Mouse (Mus musculus) CH12.LX (cell line): ENCODE results near the gene Gstm1. TPM values are rescaled to one million over a fixed set of nuclear protein-coding genes. Genes with fewer than 3 reads are reported as not detected.
A peak's percentile ranks its signal among the peaks of the same experiment; 100 is the strongest.

Experiments
- DNase-seq: peaks from one replicate; pipeline ENCODE4 v3.0.0-alpha.2; 2013; ENCODE audit errors: extremely low read depth
- H3K27ac ChIP-seq: 2 replicates; pipeline ENCODE4 v1.5.1; 2012; ENCODE audit warnings: low read depth, mild to moderate bottlenecking, control low read depth, moderate library complexity; ENCODE audit not compliant: insufficient read depth
- H3K27me3 ChIP-seq: replicated peaks from 2 replicates; pipeline ENCODE3; 2012; ENCODE audit warnings: inconsistent platforms
- H3K36me3 ChIP-seq, 2 experiments: replicated peaks in 1 of 2; 2 replicates each; pipeline versions ENCODE3 to v1.6.1; 2012; ENCODE audit warnings: inconsistent platforms in 1 of 2, low read length in 1 of 2, mild to moderate bottlenecking in 1 of 2, mixed read lengths in 1 of 2, moderate library complexity in 1 of 2; ENCODE audit not compliant: control insufficient read depth in 1 of 2, insufficient read depth in 1 of 2
- H3K4me1 ChIP-seq, 2 experiments: 2 replicates each; pipeline ENCODE4 v1.6.1; 2012; ENCODE audit warnings: inconsistent platforms in 1 of 2, moderate library complexity in 1 of 2; ENCODE audit not compliant: insufficient read depth in 2 of 2, control insufficient read depth in 1 of 2
- H3K4me2 ChIP-seq: 2 replicates; pipeline ENCODE4 v1.6.1; 2012; ENCODE audit warnings: low read depth, mild to moderate bottlenecking, control low read depth; ENCODE audit not compliant: poor library complexity, insufficient read depth, severe bottlenecking
- H3K4me3 ChIP-seq, 3 experiments: fragments of 150-350 bp in 1 of 3; sonication (generic) in 1 of 3; replicated peaks in 1 of 3; 2 replicates each; pipeline versions ENCODE3 to v1.5.1; 2011 to 2012; ENCODE audit warnings: low read depth in 2 of 3, low read length in 2 of 3, mild to moderate bottlenecking in 2 of 3, moderate library complexity in 2 of 3, control low read depth in 1 of 3, improper control_type of control experiment in 1 of 3, inconsistent platforms in 1 of 3, mixed read lengths in 1 of 3; ENCODE audit not compliant: poor library complexity in 1 of 3
- H3K79me2 ChIP-seq: replicated peaks from 2 replicates; pipeline ENCODE4 v1.6.1; 2012; ENCODE audit warnings: mild to moderate bottlenecking, moderate library complexity; ENCODE audit not compliant: control insufficient read depth, poor library complexity, insufficient read depth, severe bottlenecking; ENCODE audit errors: extremely low read depth
- H3K9ac ChIP-seq: 2 replicates; pipeline ENCODE4 v1.6.1; 2012; ENCODE audit warnings: low read depth, mild to moderate bottlenecking, control low read depth, moderate library complexity; ENCODE audit not compliant: insufficient read depth
- H3K9me3 ChIP-seq: replicated peaks from 2 replicates; pipeline ENCODE3; 2012; ENCODE audit warnings: low read length, inconsistent platforms, mixed read lengths
- CHD1 ChIP-seq: IDR thresholded peaks from 2 replicates; pipeline ENCODE4 v1.6.1; 2012; ENCODE audit warnings: low read depth, low read length, improper control_type of control experiment, inconsistent platforms
- CHD2 ChIP-seq: IDR thresholded peaks from 2 replicates; pipeline ENCODE4 v1.6.1; 2011; ENCODE audit warnings: low read length, improper control_type of control experiment
- CTCF ChIP-seq, 2 experiments: IDR thresholded peaks in 1 of 2; conservative IDR thresholded peaks in 1 of 2; 2 replicates each; pipeline ENCODE4 v1.5.1; 2011 to 2012; ENCODE audit warnings: low read depth in 2 of 2, low read length in 2 of 2, improper control_type of control experiment in 1 of 2, inconsistent platforms in 1 of 2, mild to moderate bottlenecking in 1 of 2, moderate library complexity in 1 of 2
- E2F4 ChIP-seq: IDR thresholded peaks from 2 replicates; pipeline ENCODE4 v1.6.1; 2011; ENCODE audit warnings: low read depth, low read length, improper control_type of control experiment; ENCODE audit not compliant: insufficient replicate concordance
- ELF1 ChIP-seq: IDR thresholded peaks from 2 replicates; pipeline ENCODE4 v1.6.1; 2014; ENCODE audit warnings: low read depth, mild to moderate bottlenecking, inconsistent platforms, low read length, improper control_type of control experiment
- EP300 ChIP-seq: IDR thresholded peaks from 2 replicates; pipeline ENCODE4 v1.6.1; 2011; ENCODE audit warnings: low read length, improper control_type of control experiment
- ETS1 ChIP-seq: conservative IDR thresholded peaks from 2 replicates; pipeline ENCODE4 v1.6.1; 2012; ENCODE audit warnings: low read depth, mild to moderate bottlenecking, inconsistent platforms, low read length, improper control_type of control experiment, moderate library complexity
- HCFC1 ChIP-seq: IDR thresholded peaks from 2 replicates; pipeline ENCODE4 v1.6.1; 2012; ENCODE audit warnings: low read depth, mild to moderate bottlenecking, inconsistent platforms, low read length, improper control_type of control experiment
- IRF4 ChIP-seq: IDR thresholded peaks from 2 replicates; pipeline ENCODE4 v1.6.1; 2014; ENCODE audit warnings: low read depth, mild to moderate bottlenecking, inconsistent platforms, low read length, improper control_type of control experiment
- JUND ChIP-seq: conservative IDR thresholded peaks from 2 replicates; pipeline ENCODE4 v1.6.1; 2011; ENCODE audit warnings: low read depth, low read length, improper control_type of control experiment
- KAT2A ChIP-seq: IDR thresholded peaks from 2 replicates; pipeline ENCODE4 v1.6.1; 2012; ENCODE audit warnings: low read length, improper control_type of control experiment, inconsistent platforms; ENCODE audit not compliant: insufficient replicate concordance
- MAFK ChIP-seq: IDR thresholded peaks from 2 replicates; pipeline ENCODE4 v1.6.1; 2011; ENCODE audit warnings: low read length, improper control_type of control experiment; ENCODE audit not compliant: insufficient replicate concordance
- MAX ChIP-seq: IDR thresholded peaks from 2 replicates; pipeline ENCODE4 v1.6.1; 2011; ENCODE audit warnings: low read length, improper control_type of control experiment
- MAZ ChIP-seq: IDR thresholded peaks from 2 replicates; pipeline ENCODE4 v1.6.1; 2012; ENCODE audit warnings: low read depth, mild to moderate bottlenecking, inconsistent platforms, low read length, improper control_type of control experiment, moderate library complexity
- MXI1 ChIP-seq: IDR thresholded peaks from 2 replicates; pipeline ENCODE4 v1.6.1; 2011; ENCODE audit warnings: mild to moderate bottlenecking, low read depth, low read length, improper control_type of control experiment
- MYC ChIP-seq: IDR thresholded peaks from 2 replicates; pipeline ENCODE4 v1.6.1; 2011; ENCODE audit warnings: low read depth, mild to moderate bottlenecking, improper control_type of control experiment, low read length
- NELFE ChIP-seq: IDR thresholded peaks from 2 replicates; pipeline ENCODE4 v1.6.1; 2011; ENCODE audit warnings: low read depth, low read length, improper control_type of control experiment
- NRF1 ChIP-seq: IDR thresholded peaks from 2 replicates; pipeline ENCODE4 v1.6.1; 2014; ENCODE audit warnings: low read depth, mild to moderate bottlenecking, inconsistent platforms, low read length, improper control_type of control experiment, moderate library complexity
- PAX5 ChIP-seq: IDR thresholded peaks from 2 replicates; pipeline ENCODE4 v1.6.1; 2012; ENCODE audit warnings: low read length, inconsistent platforms, mixed read lengths
- POLR2A ChIP-seq: IDR thresholded peaks from 2 replicates; pipeline ENCODE4 v1.6.1; 2011; ENCODE audit warnings: low read depth, mild to moderate bottlenecking, improper control_type of control experiment, low read length
- SIN3A ChIP-seq: IDR thresholded peaks from 2 replicates; pipeline ENCODE4 v1.6.1; 2012; ENCODE audit warnings: low read length, improper control_type of control experiment, inconsistent platforms
- SMC3 ChIP-seq: IDR thresholded peaks from 2 replicates; pipeline ENCODE4 v1.6.1; 2011; ENCODE audit warnings: low read depth, low read length, improper control_type of control experiment
- TCF12 ChIP-seq: IDR thresholded peaks from 2 replicates; pipeline ENCODE4 v1.6.1; 2014; ENCODE audit warnings: low read depth, mild to moderate bottlenecking, inconsistent platforms, low read length, improper control_type of control experiment
- UBTF ChIP-seq: IDR thresholded peaks from 2 replicates; pipeline ENCODE4 v1.6.1; 2012; ENCODE audit warnings: low read depth, mild to moderate bottlenecking, inconsistent platforms, low read length, improper control_type of control experiment, moderate library complexity
- ZKSCAN1 ChIP-seq: IDR thresholded peaks from 2 replicates; pipeline ENCODE4 v1.6.1; 2012; ENCODE audit warnings: low read depth, inconsistent platforms, low read length, improper control_type of control experiment, borderline replicate concordance
- ZMIZ1 ChIP-seq: IDR thresholded peaks from 2 replicates; pipeline ENCODE4 v1.6.1; 2012; ENCODE audit warnings: low read depth, mild to moderate bottlenecking, inconsistent platforms, low read length, improper control_type of control experiment
- ZNF384 ChIP-seq: IDR thresholded peaks from 2 replicates; pipeline ENCODE4 v1.6.1; 2012; ENCODE audit warnings: low read depth, low read length, improper control_type of control experiment, inconsistent platforms
- dilution Hi-C: fragments of 300-500 bp; cut with MboI; formaldehyde crosslinking; loops from 2 replicates; pipeline ENCODE4 v1.14.3; 2020; ENCODE audit warnings: low sequenced_read_pairs; ENCODE audit not compliant: extremely low pct_unique_long_range_greater_than_20kb, extremely low pct_ligation_motif_present
- in situ Hi-C: fragments of 300-500 bp; cut with MboI; formaldehyde crosslinking; loops from 3 replicates; pipeline ENCODE4 v1.14.3; 2019; ENCODE audit warnings: low sequenced_read_pairs, low pct_ligation_motif_present, low pct_unique_long_range_greater_than_20kb, mixed read lengths
- polyA plus RNA-seq: library from polyadenylated mRNA; unstranded; fragments of >175 nt; gene quantifications from 2 replicates; pipeline ENCODE4 v1.2.1, GENCODE M21; 2012; ENCODE audit warnings: low read depth; ENCODE audit not compliant: insufficient read length
- total RNA-seq, 2 experiments: library from RNA; depleted of rRNA; stranded (reverse); fragments of 300-350 nt in 1 of 2; fragments of >200 nt in 1 of 2; gene quantifications; 2 replicates each; pipeline ENCODE4 v1.2.3; 2012 to 2014

The Gstm1 gene
- total and polyA plus RNA-seq, 3 experiments: 0.25 to 5.4 (median 0.35) TPM

GRCm38 (mm10) chr3:108050493-108050892 is 32.7 kb upstream of the Gstm1 start:
- no peaks in the 10 kb centered on the region for H3K79me2 ChIP-seq
- H3K4me3 ChIP-seq: no peak overlapping the region
- no peak overlapping the region for H3K27ac ChIP-seq
- in situ Hi-C loops (no loop called here), dilution Hi-C loops (no loop called here)
- H3K9me3 ChIP-seq: peaks cover 7% of the 10 kb centered on the region
- no peak overlapping the region for H3K4me2 ChIP-seq
- TF ChIP-seq MAX (no peak), IRF4 (no peak), ZMIZ1 (no peak), CHD2 (no peak)
- peaks cover 4 to 51% of the 10 kb centered on the region in 2 experiments for H3K4me1 ChIP-seq
- H3K27me3 ChIP-seq: no peaks in the 10 kb centered on the region
- no peaks in the 10 kb centered on the region for H3K36me3 ChIP-seq
- DNase-seq: no peak
- H3K9ac ChIP-seq: no peak overlapping the region

DNA sequence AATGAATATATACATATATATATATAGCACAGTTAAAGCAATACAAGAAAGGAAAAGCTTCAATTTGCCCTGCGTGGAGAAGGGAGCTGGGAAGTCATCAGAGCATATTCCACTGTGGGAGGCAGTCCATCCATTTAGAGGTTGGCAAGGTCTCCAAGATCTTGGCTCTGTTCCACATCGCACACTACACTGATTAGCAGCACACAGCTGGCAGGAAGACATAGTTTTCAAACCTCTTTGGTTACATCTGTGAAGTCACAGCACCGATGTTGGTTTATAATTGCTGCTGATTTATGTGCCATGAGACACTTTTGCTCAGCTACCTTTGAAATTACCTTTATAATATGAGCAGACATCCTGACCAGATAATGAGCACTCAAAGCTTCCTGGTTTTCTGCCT is 30.5 kb upstream of the Gstm1 start:
- dilution Hi-C loops: no loop called here
- no peak for DNase-seq

GRCm38 (mm10) chr3:108046944-108047655 is 29.3 kb upstream of the Gstm1 start:
- Histone ChIP-seq H3K27me3 (no peaks in the 10 kb centered on the region), H3K9me3 (no peaks in the 10 kb centered on the region), H3K4me3 (no peak overlapping the region), H3K79me2 (no peaks in the 10 kb centered on the region), H3K4me1 (peaks cover 4 to 53% of the 10 kb centered on the region in 2 experiments), H3K4me2 (peak overlapping the region; percentile 51; the same call in 1 of the 2 replicates), H3K36me3 (no peaks in the 10 kb centered on the region), H3K9ac (0 out of 2 replicates have a peak overlapping the region, but pooled peaks have one; percentile 13), H3K27ac (peak overlapping the region; percentile 24; the same call in 1 of the 2 replicates)
- in situ Hi-C loops: no loop called here
- DNase-seq: peak; percentile 42
- dilution Hi-C loops: no loop called here
- TF ChIP-seq CHD2 (no peak), E2F4 (0 out of 2 replicates have a peak, but pooled peaks have one; percentile 63), EP300 (peak; percentile 67), ELF1 (no peak), SIN3A (peak; percentile 58; the same call in 1 of the 2 replicates), UBTF (no peak), IRF4 (peak; percentile 36; the same call in 1 of the 2 replicates), POLR2A (no peak), ZNF384 (peak; percentile 96), TCF12 (peak; percentile 49; the same call in 1 of the 2 replicates), ZKSCAN1 (no peak), MAFK (peak; percentile 88), CTCF (conservative IDR thresholded peaks at IDR 0.05 in 1 of 2, IDR thresholded peaks at IDR 0.05 in 1 of 2; ENCODE audit: low read depth in 2 of 2, low read length in 2 of 2) (no peak), HCFC1 (0 out of 2 replicates have a peak, but pooled peaks have one; percentile 35), NELFE (no peak), ZMIZ1 (no peak), JUND (no peak), MAZ (no peak), PAX5 (no peak), MYC (no peak)

More for the DNA sequence above, 30.5 kb upstream of the Gstm1 start:
- Histone ChIP-seq H3K9me3 (no peaks in the 10 kb centered on the region), H3K27ac (no peak overlapping the region), H3K79me2 (no peaks in the 10 kb centered on the region), H3K9ac (no peak overlapping the region), H3K4me3 (no peak overlapping the region), H3K27me3 (no peaks in the 10 kb centered on the region), H3K4me2 (no peak overlapping the region), H3K36me3 (no peaks in the 10 kb centered on the region)
- in situ Hi-C loops: no loop called here
- no peak for TF ChIP-seq NRF1
- TF ChIP-seq MAX: no peak
- TF ChIP-seq KAT2A: no peak
- TF ChIP-seq ZNF384: no peak
- no peak for TF ChIP-seq CHD2
- no peak for TF ChIP-seq SMC3
- no peak for TF ChIP-seq CHD1
- TF ChIP-seq JUND: no peak
- TF ChIP-seq MXI1: no peak
- TF ChIP-seq ETS1: no peak
- no peak for TF ChIP-seq CTCF (conservative IDR thresholded peaks at IDR 0.05 in 1 of 2, IDR thresholded peaks at IDR 0.05 in 1 of 2; ENCODE audit: low read depth in 2 of 2, low read length in 2 of 2)
- TF ChIP-seq MYC: no peak
- TF ChIP-seq, all 38 proteins: peak for 0
- H3K4me1 ChIP-seq: peaks cover 4 to 56% of the 10 kb centered on the region in 2 experiments
